Mouse (Mus musculus): ENCODE measurements around the gene Spry1. TPM values are rescaled to one million over a fixed set of nuclear protein-coding genes. Genes with fewer than 3 reads are reported as not detected.
"Not testable (repeated sequence)": the region's sequence is repeated elsewhere in the genome, so short reads cannot be mapped to it uniquely, and the experiment has no call there.

Spry1 gene
- total RNA-seq (2021) = 10 to 100 TPM; 15.1 to 16.8 TPM
- long read RNA-seq, experiment 1, transcript Spry1-201 (3 exons, 2,481 nt) = major isoform, 9 of 19 reads
- long read RNA-seq, experiment 1, transcript Spry1-203 (3 exons, 2,451 nt) = minor isoform, 7 of 19 reads
- long read RNA-seq, experiment 1, partial matches to known transcripts = 0 of 19 reads
- long read RNA-seq, experiment 1, other reads (novel, unspliced or antisense) = 2 of 19 reads
- long read RNA-seq, experiment 2, transcript Spry1-201 (3 exons, 2,481 nt) = major isoform, 16 of 35 reads
- long read RNA-seq, experiment 2, transcript Spry1-203 (3 exons, 2,451 nt) = minor isoform, 13 of 35 reads
- long read RNA-seq, experiment 2, partial matches to known transcripts = 0 of 35 reads
- long read RNA-seq, experiment 2, other reads (novel, unspliced or antisense) = 4 of 35 reads

DNA sequence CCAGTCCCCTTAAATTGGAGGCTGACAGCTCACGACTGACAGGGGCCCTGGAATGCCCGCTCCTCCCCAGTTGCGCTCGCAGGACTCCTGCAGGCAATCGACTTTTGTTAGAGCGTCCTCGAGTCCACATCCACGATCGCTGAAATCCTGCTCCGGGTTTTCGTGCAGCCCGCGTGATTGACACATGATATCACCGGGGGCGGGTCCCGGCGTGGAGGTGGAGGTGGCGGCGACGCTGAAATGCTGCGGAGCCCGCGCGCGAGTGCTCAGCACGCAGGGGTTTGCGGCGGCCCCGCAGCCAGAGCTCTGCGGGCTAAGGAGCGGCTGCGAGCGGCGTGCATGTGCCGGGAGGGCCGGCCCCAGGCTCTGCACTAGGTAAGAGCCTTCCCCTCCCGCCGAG lies at the start of gene Spry1:
Gene Spry1 (plus strand): TSS at position 258 of the 400 bp plus-strand sequence.
- peak; percentile 97 to 98 for DNase-seq (ENCODE audit: low spot score in 2 of 2)

DNA sequence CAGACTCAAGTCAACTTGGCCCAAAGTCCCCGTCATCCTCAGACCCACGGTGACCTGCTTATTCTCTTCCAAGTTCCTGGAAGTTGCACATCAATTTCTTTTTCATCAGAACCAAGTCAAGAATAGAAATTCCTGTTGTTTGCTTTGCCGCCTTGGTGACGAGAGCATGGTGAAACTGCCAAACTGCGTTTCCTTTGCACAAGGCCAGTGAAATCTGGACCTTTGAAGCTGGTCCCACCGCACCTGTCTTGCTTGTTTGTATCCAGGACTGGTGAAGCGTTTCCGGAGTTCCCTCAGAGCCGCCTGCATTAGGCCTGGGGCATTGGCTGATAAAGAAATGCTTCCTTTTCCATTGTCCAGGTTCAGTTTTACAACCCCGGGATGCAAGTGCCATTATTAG lies 44.0 kb upstream of the Spry1 start:
- DNase-seq (ENCODE audit: low spot score in 2 of 2) = no peak

DNA sequence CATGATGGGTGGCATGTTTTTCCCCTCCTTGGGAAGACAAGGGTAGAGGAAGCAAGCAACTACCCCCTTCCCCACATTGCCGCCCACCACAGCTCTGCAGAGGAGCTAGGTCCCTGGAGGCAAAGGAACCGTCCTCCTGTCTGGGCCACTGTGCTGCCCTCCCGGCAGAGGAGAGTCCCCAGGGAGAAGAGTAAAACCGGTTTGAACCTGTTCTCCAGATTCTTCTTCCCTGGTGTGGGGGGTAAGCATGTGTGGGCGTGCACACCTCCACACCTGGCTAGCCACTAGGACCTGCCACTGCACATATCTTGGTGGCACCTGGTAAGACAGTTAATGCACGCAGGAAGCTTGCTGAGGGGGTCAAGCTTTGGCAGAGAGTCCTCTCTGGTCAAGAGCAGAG lies 43.2 kb upstream of the Spry1 start:
- no peak for DNase-seq (ENCODE audit: low spot score in 2 of 2)

DNA sequence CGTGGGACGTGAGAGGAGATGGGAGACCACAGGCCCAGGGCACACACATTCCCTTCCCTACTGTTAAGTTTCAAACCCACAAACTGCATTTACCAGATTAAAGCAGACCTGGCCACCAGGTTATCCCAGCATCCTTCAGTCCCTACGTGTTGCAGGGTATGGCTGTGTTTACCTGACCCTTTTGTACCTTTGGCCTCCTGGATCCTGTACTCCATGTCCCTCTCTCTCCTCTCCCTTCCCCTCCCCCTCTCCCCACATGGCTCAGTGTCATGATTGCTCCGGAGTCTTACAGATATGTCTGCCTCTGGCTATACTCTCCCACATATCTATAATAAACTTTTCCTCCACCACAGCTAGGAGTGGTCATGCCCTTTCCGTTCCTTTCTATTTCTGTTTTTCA lies 42.5 kb upstream of the Spry1 start:
- no peak for DNase-seq (ENCODE audit: low spot score in 2 of 2)

DNA sequence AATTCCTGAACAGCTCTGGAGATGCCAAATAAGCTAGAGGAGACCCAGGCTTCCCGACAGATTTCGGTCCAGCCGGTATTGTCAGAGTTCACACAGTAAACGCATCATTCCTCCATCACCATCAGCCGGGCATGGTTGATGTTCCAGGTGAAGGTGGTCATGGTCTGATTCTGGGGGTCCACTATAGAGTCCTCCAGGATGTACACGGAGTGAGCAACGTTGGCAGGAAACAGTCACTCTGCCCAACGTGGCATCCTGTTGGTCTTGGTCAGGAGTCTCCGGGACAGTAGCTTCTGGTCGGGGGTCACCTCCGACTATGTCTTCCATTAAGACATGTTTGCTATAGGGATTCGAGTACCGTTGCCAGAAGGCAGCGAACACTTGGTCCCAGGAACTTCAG lies 40.1 kb upstream of the Spry1 start:
- not testable (repeated sequence) for DNase-seq (ENCODE audit: low spot score in 2 of 2)

DNA sequence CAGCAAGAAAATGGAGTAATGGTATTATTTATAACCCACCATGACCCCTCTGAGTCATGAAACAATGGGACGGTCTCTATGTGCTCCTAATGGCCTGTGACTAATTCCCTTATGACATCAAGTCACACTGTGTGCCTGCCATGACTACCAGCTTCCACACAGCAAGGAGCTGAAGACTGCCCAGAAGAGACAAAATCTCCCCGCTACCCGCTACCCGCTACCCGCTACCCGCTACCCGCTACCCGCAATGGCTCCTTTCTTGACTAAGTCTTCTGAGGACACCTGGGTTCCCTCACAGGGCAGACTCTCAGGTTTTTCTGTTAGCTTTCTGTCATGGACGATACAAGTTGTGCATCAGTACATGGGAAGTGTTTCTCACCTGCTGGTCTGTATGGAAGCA lies 37.4 kb upstream of the Spry1 start:
- DNase-seq (ENCODE audit: low spot score in 2 of 2) = no peak

DNA sequence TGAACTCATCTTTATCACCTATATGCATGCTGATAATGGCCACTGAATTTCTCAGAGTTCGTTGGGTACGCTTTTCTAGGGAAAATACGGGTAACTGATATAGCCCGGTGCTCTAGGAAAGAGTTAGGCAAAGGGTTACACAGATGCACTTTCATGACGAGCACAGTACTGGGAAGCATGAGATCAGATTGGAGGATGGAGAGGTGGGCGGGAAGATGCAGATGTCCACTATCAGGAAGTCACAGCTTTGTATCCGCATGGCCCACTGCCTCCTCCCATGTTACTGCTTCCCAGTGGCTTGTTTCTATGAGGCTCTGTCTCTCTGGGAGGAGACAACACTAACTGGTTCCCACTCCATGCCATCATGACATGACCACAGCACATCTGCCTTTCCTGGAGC lies 36.9 kb upstream of the Spry1 start:
- DNase-seq (ENCODE audit: low spot score in 2 of 2) = no peak

DNA sequence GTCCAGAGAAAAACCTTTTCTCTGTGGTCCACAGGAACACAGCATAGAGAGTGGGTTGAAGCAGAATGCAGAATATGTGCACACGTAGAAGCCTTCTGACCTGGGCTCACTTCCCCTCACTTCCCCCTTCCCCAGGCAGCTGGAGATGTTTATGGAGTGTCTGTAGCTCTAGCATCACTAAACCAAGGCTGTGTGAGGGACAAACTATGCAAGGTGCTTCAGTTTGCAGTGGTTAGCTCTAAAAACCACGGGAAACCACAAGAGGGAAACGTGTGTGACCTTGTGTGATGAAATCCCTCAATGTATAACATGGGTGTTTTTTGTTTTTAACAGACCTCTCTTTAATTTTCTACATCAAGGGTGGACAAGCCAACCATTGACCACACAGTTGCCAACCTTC lies 36.2 kb upstream of the Spry1 start:
- no peak for DNase-seq (ENCODE audit: low spot score in 2 of 2)

DNA sequence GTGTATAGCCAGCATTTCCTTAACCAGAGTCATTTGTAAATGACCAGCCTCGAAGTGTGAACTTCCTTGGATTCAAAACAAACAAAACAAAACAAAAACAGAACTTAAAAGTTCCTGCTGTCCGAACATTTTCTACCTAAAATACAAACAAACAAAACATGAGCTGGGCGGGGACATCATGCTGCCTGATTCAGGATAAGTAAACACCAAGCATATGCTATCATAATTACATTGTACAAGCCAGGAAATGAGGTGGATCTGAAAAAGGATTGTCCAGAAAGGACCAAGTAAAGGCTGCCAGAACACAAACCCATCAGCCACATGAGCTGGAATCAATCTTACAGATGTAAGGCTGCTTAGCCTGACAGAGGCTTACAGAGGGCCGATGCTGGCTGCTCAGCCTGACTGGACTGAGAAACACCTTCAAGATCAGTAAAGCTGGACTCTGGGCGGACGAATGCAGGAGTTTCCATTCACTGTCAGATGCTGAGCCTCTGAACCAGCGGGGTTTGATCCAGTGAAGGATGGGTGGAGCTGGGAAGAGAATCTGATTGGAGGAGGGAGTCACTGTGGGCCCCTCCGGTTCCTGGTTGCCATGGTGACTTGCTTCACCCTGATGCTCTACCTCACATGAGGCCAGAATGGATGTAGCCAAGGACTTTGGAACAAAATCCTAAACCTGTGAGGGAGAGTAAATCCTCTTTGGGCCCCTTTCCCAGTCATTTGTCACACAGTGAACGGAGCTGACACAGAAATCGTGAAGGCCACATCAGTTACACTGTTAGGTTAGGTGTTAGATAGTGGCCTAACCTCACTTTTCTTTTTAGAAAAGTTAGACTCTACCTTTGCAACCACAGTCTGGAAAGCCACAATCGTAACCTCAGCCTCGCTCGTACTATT lies 34.5 kb upstream of the Spry1 start:
- peak; percentile 39 to 47 for DNase-seq (ENCODE audit: low spot score in 2 of 2)

DNA sequence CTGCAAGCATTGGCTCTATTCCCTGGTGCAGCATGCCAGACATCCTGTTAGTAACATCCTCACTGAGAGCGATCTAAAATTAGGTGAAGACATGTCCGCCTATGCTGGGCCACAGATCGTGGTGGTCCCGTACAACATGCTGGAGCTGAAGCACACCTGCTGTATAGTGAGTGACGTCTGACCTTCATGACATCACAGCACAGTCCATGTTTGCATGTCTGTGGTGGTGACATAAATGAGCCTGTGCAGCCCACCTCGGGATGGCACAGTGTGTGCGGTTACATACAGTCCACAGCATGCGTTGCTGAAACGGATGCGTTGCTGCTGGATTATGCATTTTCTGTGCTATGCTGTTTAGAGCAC lies 33.9 kb upstream of the Spry1 start:
- peak in 1 of 2 experiments; percentile 58 for DNase-seq (ENCODE audit: low spot score in 2 of 2)

DNA sequence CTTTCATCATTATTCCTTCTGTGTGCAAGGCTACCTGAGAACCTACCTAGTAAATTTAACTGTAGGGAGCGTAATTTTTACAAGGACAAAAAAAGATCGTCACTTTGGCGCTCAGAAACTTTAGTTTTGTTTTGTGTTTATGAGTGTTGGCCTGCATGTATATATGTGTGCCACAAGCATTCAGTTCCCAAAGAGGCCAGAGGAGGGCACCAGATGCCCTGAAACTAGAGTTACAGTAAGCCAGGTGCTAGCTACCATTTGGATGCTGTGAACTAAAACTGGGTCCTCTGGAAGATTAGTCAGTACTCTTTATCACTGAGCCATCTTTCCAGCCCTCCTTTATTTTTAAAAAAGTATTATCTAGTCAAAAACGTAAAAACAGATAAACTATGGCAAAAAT lies 30.8 kb upstream of the Spry1 start:
- DNase-seq (ENCODE audit: low spot score in 2 of 2) = no peak

DNA sequence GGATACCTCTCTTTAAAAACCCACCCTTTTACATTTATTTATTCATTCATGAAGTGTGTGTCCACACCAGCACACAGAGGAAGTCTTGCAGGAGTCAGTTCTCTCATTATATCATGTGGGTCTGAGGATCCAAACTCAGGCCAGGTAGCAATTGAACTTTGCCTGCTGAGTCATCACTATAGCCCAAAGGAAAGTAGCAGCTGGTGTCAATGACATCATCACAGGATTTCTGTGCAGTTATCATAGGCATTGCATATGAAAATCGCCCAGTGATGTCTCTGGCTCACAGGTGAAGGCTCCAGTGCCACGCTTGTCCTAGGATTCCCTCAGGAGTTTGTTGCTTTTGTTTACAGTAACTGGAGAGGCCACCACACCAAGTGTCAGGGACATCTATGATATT lies 29.1 kb upstream of the Spry1 start:
- DNase-seq (ENCODE audit: low spot score in 2 of 2) = no peak

DNA sequence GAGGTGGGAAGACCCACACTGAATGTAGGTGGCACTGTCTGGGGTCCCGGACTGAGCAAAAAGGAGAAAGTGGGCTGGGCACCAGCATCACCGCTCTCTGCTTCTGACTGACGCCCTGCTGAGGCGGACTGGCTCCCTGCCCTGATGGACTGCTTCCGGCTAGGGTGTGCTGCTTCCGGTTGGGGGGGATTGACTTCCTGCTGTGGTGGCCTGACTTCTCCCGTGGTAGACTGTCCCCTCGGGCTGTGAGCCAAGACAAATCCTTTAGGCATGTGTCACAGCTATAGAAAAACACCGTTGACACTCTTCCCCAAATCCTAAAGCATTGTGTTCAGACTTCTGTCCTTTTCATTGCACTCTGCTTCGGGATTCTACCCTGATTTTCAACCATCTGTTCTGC lies 26.0 kb upstream of the Spry1 start:
- peak in 1 of 2 experiments; percentile 6 for DNase-seq (ENCODE audit: low spot score in 2 of 2)

DNA sequence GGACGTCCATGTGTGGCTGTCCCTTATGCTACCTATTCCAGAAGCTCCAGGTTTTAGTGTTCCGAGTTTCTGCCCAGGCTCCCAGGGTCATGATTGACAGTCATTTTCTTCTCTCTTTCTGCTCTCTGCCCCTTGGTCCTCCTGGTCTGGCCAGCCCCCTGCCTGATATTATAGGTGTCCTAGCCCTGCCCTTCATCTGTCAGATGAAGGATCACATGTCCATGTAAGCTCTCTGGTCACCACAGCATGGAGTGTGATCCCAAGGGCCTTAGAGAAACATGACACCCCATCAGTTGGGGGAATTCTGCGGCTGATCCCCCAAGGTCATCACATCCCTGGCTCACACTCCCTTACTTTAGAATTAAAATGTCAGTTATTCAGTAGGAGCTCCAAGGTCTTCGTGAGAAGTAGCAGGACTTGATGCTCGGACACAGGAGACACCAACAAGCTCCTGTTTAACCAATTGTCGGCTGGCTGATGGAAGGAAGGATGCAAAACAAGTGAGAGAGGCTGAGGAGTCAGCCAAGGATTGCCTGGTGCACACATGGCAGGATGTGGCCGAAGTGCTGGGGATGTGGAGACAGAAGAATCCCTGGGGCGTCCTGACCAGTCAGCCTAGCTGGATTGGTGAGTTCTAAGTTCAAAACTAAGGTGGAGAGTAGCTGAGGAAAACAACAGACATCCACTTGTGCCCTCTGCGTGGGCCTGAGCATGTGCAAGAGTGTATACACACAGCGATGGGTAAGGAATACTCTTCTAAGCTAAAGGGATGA lies 24.7 kb upstream of the Spry1 start:
- DNase-seq (ENCODE audit: low spot score in 2 of 2) = no peak

DNA sequence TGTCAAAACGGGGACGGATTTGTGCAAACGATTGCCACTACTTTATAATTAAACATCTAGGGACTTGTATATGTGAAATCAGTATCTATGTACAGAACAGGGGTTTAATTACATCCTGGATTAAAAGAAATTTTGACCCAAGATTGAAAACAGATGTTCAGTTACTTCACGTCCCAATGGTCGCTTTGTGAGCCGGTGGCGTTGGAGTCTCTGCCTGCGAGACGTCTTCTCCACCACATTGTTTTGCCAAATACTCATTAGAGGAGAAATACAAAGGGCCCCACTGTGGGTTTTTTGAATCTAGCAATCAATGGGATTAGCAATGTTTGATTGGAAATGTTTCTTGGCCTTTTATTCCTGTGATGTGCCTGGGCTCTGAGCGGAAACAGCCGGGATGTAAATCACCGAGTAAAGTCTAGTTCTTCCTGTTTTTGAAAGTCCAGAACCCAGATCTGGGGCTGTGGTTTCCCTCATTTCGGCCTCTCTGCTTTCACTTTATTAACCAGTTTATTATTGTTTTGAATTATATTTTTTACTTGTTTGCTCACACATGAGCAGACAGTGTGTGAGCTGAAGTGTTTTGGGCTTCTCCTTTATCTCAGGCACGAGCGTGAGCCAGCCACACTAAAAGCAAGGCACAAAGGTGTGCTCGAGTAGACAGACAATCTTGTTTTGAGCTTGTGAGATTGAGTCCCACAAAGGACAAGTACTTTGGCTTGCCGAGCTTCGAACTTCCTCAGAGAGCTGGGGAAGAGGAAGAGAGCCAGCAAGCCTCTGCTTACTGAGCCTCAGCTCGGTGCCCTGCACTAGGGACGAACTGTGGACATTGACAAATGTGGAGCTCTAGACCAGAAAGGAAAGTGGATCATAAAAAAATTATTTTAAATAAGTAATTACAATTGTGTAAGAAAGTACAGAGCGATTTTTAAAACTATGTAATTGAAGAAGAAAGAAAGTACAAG lies 22.9 kb upstream of the Spry1 start:
- DNase-seq (ENCODE audit: low spot score in 2 of 2) = no peak

DNA sequence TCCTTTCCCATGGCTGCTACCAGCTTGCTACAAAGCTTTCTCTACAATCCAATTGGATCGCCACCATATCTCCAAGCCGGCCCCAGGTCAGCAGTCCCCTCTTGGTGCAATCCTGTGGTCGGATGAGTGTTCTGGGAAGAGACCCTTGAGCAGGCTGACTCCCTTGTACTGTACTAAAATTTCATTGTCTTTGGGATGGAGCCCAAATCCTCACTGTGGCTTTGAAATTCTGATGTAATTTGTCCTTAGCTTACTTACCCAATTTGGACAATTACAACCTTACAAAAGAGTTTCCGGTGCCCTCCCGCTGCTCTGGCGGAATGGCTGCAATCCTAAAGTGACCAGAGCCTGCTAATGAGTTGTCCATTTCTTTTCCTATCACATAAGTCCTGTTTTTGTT lies 7.5 kb upstream of the Spry1 start:
- no peak for DNase-seq (ENCODE audit: low spot score in 2 of 2)

DNA sequence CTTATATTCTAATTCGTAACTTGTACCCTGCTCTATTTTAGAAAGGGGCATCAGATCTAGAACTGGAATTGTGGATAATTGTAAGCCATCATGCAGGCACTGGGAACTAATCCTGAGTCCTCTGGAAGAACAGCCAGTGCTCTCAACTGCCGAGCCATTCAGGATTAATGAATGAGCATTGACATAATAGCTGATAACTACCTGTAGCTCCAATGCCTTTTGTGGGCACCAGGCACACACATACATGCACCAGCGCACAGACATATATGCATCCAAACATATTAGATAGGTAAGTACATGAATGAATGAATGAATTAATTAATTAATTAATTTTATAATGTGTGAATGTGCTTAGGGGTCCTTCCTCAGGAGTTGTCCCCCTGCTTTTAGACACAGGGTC lies 7.0 kb upstream of the Spry1 start:
- DNase-seq (ENCODE audit: low spot score in 2 of 2) = no peak

DNA sequence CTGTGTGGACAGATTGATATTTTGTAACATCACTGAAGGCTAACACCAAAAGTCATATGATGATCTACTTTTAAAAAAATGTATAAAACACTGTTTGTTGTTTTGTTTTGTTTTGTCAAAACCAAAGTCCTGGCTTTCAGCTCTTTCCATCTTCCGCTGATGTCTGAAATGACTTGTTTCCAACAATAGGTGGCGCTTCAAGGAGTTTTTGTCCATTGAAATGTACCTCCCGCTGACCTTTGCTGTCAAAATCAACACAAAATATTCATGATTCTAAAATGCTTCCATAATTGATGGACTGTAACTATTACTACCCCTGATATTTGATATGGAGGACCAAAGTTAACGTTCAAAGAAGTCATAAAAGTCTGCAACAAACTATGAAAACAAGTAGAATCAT lies 5.1 kb upstream of the Spry1 start:
- no peak for DNase-seq (ENCODE audit: low spot score in 2 of 2)

DNA sequence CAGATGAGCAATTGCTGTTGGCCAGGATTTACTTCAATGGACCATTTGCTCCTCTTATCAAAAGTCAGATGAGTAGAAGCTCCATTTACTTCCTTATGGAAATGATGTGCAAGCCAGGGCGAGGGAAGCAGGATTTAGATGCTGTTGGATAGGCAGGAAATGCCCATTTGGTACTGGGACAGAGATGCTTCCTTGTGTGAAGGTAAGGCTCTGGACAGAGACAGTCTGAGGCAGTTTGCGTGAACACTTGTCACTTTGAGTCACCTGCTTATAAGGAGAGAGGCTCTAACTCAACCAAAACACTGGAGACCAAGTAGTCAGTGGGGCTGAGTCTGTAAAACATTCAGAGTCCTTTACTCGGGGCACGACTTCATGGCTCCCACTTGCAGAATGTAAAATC lies 2.8 kb upstream of the Spry1 start:
- no peak for DNase-seq (ENCODE audit: low spot score in 2 of 2)

DNA sequence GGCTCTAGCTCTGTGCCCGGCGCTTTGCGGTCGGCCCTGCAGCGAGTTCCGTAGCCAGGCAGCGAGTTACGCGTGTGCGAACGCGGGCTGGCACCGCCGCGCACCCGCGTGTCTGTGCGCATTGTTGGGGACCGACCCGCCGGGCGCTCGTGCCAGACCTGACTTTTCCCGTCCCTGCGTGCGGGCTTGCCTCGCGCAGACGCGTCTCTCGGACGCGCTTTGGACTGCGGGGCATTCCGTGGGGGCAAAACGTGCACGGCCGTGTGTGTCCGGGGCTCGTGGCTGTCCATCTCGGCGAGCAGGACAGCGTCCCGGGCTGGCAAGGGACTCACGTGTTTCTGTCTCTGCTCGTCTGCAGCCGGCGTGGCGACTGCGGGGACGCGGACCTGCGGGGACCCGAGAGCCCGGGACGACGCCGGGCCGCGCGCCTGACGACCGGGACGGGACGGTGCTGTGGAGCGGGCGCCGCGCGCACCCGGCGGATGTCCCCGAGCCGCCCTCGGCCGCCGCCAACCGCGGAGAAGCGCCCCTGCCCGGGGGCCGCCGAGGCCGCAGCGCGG lies 495 bp downstream of the Spry1 start:
- DNase-seq (ENCODE audit: low spot score in 2 of 2) = peak in 1 of 2 experiments; percentile 74
